Mouse (Mus musculus): ENCODE measurements around the gene Gm5114.
"Not testable (repeated sequence)": the region's sequence is repeated elsewhere in the genome, so short reads cannot be mapped to it uniquely, and the experiment has no call there.

Gene Gm5114

DNA sequence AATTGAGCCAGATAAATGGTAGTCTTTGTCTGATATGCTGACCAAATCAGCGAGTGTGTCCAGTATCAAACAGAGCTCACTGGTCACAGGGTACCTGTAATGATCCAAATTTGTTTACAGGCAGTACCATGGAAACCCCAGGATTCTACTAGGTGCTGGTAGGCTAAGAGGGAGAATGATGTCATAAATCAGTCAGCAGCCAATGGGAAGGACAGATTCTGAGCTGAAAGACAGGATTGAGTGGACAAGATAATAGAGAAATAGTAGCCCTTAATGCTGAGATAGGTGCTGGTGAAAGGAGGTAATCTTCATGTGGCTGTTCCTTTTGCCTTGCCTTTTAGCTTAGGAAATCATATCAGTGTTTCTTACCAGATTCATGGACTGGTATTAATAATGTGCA, at the start of gene Gm5114:
TSS of gene Gm5114 (minus strand) at position 101 of the 400 bp plus-strand sequence.
- not testable (repeated sequence) for DNase-seq

DNA sequence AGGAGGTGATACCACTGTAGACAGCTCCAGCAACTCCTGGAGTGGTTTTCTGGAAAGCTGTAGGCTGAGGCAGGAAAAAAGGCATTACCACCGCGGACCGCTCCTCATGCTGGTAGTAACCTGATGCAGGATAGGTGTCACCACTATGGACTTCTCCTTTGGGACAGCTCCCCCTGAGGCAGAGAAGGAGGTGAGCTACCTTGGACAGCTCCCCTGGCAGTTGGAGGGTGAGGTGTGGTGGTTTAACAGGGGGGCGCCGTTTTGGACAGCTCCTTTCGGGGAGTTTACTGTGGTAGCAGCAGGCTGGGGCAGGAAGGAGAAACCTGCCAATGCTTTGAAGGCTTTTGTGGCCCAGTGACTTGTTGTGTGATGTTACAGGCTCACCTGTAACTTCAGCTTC, 42.8 kb upstream of the Gm5114 start:
- peak; percentile 9 for DNase-seq

DNA sequence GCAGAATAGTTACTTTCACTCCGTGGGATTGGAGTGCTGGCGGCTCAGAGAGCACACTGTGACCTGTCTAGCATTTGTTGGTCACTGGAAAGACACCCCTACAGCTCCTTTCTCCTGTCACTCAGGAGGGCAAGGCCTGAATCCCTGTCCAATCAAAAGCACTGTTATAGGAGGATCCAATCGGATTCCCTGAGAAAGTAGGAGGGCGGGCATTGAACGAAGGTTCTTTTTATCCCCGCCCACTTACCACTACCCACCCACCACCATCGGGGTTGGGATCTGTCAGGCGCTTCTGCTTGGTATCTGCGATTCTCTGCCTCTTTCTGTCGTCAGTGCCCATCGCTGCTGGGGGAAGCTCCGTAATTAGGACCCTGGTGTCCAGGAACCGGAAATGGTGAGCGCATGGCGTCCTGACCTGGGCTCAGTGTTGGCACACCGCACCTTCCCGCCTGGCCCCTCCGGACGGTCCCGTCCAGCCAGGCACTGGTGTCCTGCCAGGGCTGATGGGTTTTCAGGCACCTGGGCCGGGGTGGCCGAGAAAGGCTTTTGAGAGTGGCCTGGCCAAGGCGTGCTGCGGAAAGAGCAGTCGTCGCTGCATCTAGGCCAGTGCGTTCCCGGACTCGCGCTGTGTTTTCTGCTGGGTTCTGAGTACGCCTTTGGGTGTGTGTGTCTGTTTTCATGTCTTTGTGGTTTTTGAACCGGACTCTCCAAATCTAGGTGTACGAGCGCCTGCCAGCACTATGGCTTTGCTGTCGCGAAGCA, 36.5 kb upstream of the Gm5114 start:
- peak; percentile 8 for DNase-seq

DNA sequence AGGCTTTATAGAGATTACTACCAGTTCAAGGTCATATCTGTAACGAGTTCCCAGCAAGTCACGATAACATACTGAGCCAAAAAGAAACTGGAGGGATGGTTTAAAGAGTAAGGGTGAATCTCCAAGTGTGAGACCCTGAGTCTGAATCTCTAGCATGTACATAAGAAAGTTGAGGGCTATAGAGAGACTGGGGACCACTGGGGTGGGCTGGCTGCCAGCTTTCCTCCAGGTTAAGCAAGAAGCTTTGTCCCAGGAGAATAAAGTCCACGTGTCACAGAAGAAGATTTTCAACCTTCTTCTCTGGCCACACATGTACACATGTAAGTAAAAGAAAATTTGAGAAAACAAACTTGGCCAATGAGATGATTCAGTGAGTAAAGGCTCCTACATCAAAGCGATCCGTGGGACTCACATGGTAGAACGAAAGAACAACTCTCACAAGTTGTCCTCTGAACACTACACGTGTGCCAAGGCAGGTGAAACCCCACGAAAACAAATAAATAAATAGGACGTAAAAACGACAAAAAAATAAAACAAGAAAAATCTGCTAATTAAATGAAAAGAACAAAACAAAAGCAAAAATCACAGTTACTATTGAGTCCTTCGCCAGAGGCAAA, 35.8 kb upstream of the Gm5114 start:
- no peak for DNase-seq

DNA sequence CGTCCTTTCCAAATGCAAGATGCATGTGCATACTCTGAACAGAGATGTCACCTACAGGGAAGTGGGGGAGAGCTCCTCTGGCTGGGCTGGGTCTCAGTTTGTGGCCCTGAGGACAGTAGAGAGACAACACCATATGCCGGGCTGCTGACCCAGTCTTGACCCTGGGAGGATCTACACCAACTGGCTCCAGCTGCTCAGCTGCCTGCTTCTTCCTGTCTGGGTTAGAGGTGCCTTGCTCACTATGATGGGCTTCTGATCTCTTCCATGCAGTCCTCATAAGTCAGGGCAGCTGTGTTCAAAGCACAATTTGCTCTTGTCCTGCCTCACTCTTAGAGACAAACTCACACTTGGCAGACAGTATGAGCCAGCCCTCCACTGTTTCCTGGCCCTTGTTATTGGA, 28.3 kb upstream of the Gm5114 start:
- no peak for DNase-seq

DNA sequence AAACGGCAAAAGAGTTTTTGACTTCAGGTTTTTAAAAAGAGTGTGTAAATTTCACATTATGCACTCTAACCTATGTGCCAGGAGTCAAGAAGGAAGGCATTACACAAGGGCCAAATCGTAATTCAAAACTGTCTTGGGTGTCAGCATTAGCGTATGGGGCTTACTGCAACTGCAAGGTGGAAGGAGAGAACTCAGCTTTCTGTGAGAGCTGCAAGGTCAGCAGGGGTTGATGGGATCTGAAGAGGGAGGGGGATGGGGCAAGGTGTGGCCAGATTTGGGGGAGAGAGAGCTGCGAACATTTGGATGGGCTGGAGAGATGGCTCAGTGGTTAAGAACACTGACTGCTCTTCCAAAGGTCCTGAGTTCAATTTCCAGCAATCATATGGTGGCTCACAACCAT, 27.4 kb upstream of the Gm5114 start:
- DNase-seq: no peak
